Mouse (Mus musculus) hindbrain, embryonic 10.5 days (tissue): ENCODE measurements at regions not wholly inside any gene's neighbourhood (a gene's known extent, or its start where the extent isn't known, plus 50 kb on each side); places are given as distances from the start of the nearest gene placed in this dataset.

Experiments
- DNase-seq: peaks from one replicate; pipeline ENCODE4 v3.0.0-alpha.2; 2017; ENCODE audit warnings: low spot score
- H3K27ac ChIP-seq: fragments of 300-500 bp; sonication (generic); 2 replicates; pipeline ENCODE4 v1.5.1; 2016; ENCODE audit warnings: mild to moderate bottlenecking, moderate library complexity
- H3K27me3 ChIP-seq: fragments of 300-500 bp; sonication (generic); 2 replicates; pipeline ENCODE4 v1.6.1; 2016; ENCODE audit warnings: mild to moderate bottlenecking; ENCODE audit not compliant: poor library complexity, insufficient read depth, severe bottlenecking
- H3K36me3 ChIP-seq: fragments of 300-500 bp; sonication (generic); 2 replicates; pipeline ENCODE4 v1.6.1; 2016; ENCODE audit warnings: mild to moderate bottlenecking, moderate library complexity
- H3K4me1 ChIP-seq: fragments of 300-500 bp; sonication (generic); replicated peaks from 2 replicates; pipeline ENCODE4 v1.6.1; 2016; ENCODE audit warnings: mild to moderate bottlenecking
- H3K4me3 ChIP-seq: fragments of 300-500 bp; sonication (generic); 2 replicates; pipeline ENCODE4 v1.5.1; 2016; ENCODE audit warnings: mild to moderate bottlenecking, moderate library complexity
- H3K9me3 ChIP-seq: fragments of 300-500 bp; sonication (generic); 2 replicates; pipeline ENCODE4 v1.6.1; 2016; ENCODE audit warnings: mild to moderate bottlenecking, moderate library complexity
- WGBS: fragments of 180-500 bp; shearing (Covaris S2); methylation state at CpG from one replicate; pipeline ENCODE4 v1.1.7; 2016; 5-methylcytosine and 5-hydroxymethylcytosine counted together

- H3K4me1 ChIP-seq: no peaks in the 10 kb centered on the region
- no peaks in the 10 kb centered on the region for H3K36me3 ChIP-seq
- H3K27me3 ChIP-seq: no peaks in the 10 kb centered on the region
- no peaks in the 10 kb centered on the region for H3K9me3 ChIP-seq
- no peak overlapping the region for H3K27ac ChIP-seq
- DNase-seq: no peak
- H3K4me3 ChIP-seq: no peak overlapping the region
- WGBS: 70% methylated on average over 4 of the region's 4 CpGs
Observed at GRCm38 (mm10) chr13:42574189-42574588, 106.2 kb upstream of the Phactr1 start.

GRCm38 (mm10) chr13:42575725-42576426 is 104.5 kb upstream of the Phactr1 start:
- H3K4me3 ChIP-seq: no peak overlapping the region
- peak; percentile 80 for DNase-seq
- H3K9me3 ChIP-seq: no peaks in the 10 kb centered on the region
- H3K27ac ChIP-seq: no peak overlapping the region
- WGBS: 39% methylated on average over 16 of the region's 16 CpGs
- H3K27me3 ChIP-seq: no peaks in the 10 kb centered on the region
- no peaks in the 10 kb centered on the region for H3K4me1 ChIP-seq
- no peaks in the 10 kb centered on the region for H3K36me3 ChIP-seq

- WGBS: 71% methylated on average over 3 of the region's 3 CpGs
- Histone ChIP-seq H3K36me3 (no peaks in the 10 kb centered on the region), H3K9me3 (no peaks in the 10 kb centered on the region), H3K27ac (no peak overlapping the region), H3K4me1 (no peaks in the 10 kb centered on the region), H3K27me3 (no peaks in the 10 kb centered on the region), H3K4me3 (no peak overlapping the region)
- DNase-seq: no peak
Observed at GRCm38 (mm10) chr13:42579471-42579870, 101.0 kb upstream of the Phactr1 start.

GRCm38 (mm10) chr13:42589136-42589535 is 91.3 kb upstream of the Phactr1 start:
- H3K27me3 ChIP-seq: no peaks in the 10 kb centered on the region
- no peak overlapping the region for H3K27ac ChIP-seq
- 87% methylated on average over 2 of the region's 2 CpGs for WGBS
- H3K36me3 ChIP-seq: no peaks in the 10 kb centered on the region
- H3K4me1 ChIP-seq: peaks cover 8% of the 10 kb centered on the region
- no peaks in the 10 kb centered on the region for H3K9me3 ChIP-seq
- H3K4me3 ChIP-seq: no peak overlapping the region
- DNase-seq: no peak

- Histone ChIP-seq H3K36me3 (no peaks in the 10 kb centered on the region), H3K9me3 (no peaks in the 10 kb centered on the region), H3K4me3 (no peak overlapping the region), H3K4me1 (peaks cover 8% of the 10 kb centered on the region), H3K27ac (no peak overlapping the region), H3K27me3 (no peaks in the 10 kb centered on the region)
- WGBS: 80% methylated on average over 5 of the region's 5 CpGs
- DNase-seq: no peak
Observed at GRCm38 (mm10) chr13:42589607-42590006, 90.8 kb upstream of the Phactr1 start.

GRCm38 (mm10) chr13:42590415-42590814 is 90.0 kb upstream of the Phactr1 start:
- H3K27ac ChIP-seq: no peak overlapping the region
- WGBS: 88% methylated on average over 6 of the region's 6 CpGs

GRCm38 (mm10) chr13:42592945-42593344 is 87.5 kb upstream of the Phactr1 start:
- H3K9me3 ChIP-seq: no peaks in the 10 kb centered on the region
- no peaks in the 10 kb centered on the region for H3K36me3 ChIP-seq
- H3K27me3 ChIP-seq: no peaks in the 10 kb centered on the region
- no peak overlapping the region for H3K27ac ChIP-seq
- WGBS: 85% methylated on average over 3 of the region's 3 CpGs
- H3K4me3 ChIP-seq: no peak overlapping the region
- DNase-seq: no peak
- no peaks in the 10 kb centered on the region for H3K4me1 ChIP-seq

More at GRCm38 (mm10) chr13:42590415-42590814, 90.0 kb upstream of the Phactr1 start:
- H3K36me3 ChIP-seq: no peaks in the 10 kb centered on the region
- H3K4me1 ChIP-seq: peaks cover 8% of the 10 kb centered on the region
- no peak overlapping the region for H3K4me3 ChIP-seq
- no peaks in the 10 kb centered on the region for H3K9me3 ChIP-seq
- DNase-seq: no peak
- no peaks in the 10 kb centered on the region for H3K27me3 ChIP-seq

GRCm38 (mm10) chr13:42593488-42594170 is 86.8 kb upstream of the Phactr1 start:
- Histone ChIP-seq H3K36me3 (no peaks in the 10 kb centered on the region), H3K27ac (no peak overlapping the region), H3K4me1 (no peaks in the 10 kb centered on the region), H3K27me3 (no peaks in the 10 kb centered on the region), H3K9me3 (no peaks in the 10 kb centered on the region), H3K4me3 (no peak overlapping the region)
- no peak for DNase-seq
- WGBS: 89% methylated on average over 11 of the region's 11 CpGs

- Histone ChIP-seq H3K9me3 (no peaks in the 10 kb centered on the region), H3K4me3 (no peak overlapping the region), H3K27me3 (no peaks in the 10 kb centered on the region), H3K36me3 (no peaks in the 10 kb centered on the region), H3K27ac (no peak overlapping the region), H3K4me1 (no peaks in the 10 kb centered on the region)
- no peak for DNase-seq
- 70% methylated on average over 3 of the region's 3 CpGs for WGBS
Observed at GRCm38 (mm10) chr13:42595180-42595579, 85.2 kb upstream of the Phactr1 start.

GRCm38 (mm10) chr13:42597781-42598180 is 82.6 kb upstream of the Phactr1 start:
- Histone ChIP-seq H3K9me3 (no peaks in the 10 kb centered on the region), H3K4me3 (no peak overlapping the region), H3K27ac (no peak overlapping the region), H3K36me3 (no peaks in the 10 kb centered on the region), H3K27me3 (no peaks in the 10 kb centered on the region), H3K4me1 (no peaks in the 10 kb centered on the region)
- WGBS: 92% methylated on average over 3 of the region's 3 CpGs
- no peak for DNase-seq

- DNase-seq: no peak
- Histone ChIP-seq H3K4me1 (no peaks in the 10 kb centered on the region), H3K27me3 (no peaks in the 10 kb centered on the region), H3K27ac (no peak overlapping the region), H3K9me3 (no peaks in the 10 kb centered on the region), H3K36me3 (no peaks in the 10 kb centered on the region), H3K4me3 (no peak overlapping the region)
- WGBS: 85% methylated on average over 4 of the region's 4 CpGs
Observed at GRCm38 (mm10) chr13:42603308-42603707, 77.1 kb upstream of the Phactr1 start.

GRCm38 (mm10) chr13:42607735-42608134 is 72.7 kb upstream of the Phactr1 start:
- Histone ChIP-seq H3K9me3 (no peaks in the 10 kb centered on the region), H3K4me3 (no peak overlapping the region), H3K27me3 (no peaks in the 10 kb centered on the region), H3K27ac (no peak overlapping the region), H3K4me1 (0 out of 2 replicates have a peak, but pooled peaks cover 6% of the 10 kb centered on the region), H3K36me3 (no peaks in the 10 kb centered on the region)
- DNase-seq: no peak
- 54% methylated on average over 10 of the region's 10 CpGs for WGBS

- WGBS: 15% methylated on average over 4 of the region's 4 CpGs
- H3K9me3 ChIP-seq: no peaks in the 10 kb centered on the region
- H3K4me1 ChIP-seq: 0 out of 2 replicates have a peak, but pooled peaks cover 6% of the 10 kb centered on the region
- H3K36me3 ChIP-seq: no peaks in the 10 kb centered on the region
- no peak overlapping the region for H3K4me3 ChIP-seq
- peak; percentile 40 for DNase-seq
- H3K27me3 ChIP-seq: no peaks in the 10 kb centered on the region
- H3K27ac ChIP-seq: no peak overlapping the region
Observed at GRCm38 (mm10) chr13:42608963-42609362, 71.5 kb upstream of the Phactr1 start.
